Mouse (Mus musculus): ENCODE results near the gene Trip11. TPM values are rescaled to one million over a fixed set of nuclear protein-coding genes. Genes with fewer than 3 reads are reported as not detected.

The Trip11 gene
- polyA plus RNA-seq, 1 experiment from 2014 or later: 16.7 TPM

DNA sequence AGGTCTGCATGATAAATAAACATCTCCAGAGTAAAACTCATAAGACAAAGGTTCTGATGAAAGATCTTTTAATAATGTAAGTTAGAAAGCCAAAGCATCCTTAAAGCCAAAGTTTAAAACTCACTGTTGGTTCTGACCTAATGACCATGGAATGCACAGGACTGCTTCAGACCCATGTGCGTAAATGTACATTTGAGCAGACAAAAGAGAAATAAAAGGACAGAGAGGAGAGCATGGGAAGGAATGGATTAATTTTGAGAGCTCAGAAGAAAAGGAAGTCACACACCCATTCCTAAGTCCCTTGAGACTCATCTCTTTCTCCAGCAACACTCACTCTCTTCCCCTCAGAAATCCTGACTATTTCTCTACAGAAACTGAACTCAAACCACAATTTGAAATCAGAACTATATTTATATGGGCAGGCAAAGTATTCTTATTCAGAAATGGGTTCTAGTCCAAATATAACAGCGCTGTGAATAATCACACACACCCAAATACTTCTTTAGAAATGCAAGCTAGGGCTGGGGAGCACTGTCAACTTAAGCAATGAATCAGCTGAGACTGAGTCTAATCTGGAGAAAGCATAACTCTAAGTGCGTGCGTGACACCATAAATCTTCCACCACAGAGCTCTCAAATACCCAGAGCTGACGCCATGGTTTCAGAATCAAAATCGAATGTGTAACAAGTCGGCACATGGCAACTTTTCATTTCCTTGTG lies 61.1 kb downstream of the Trip11 start:
- Histone ChIP-seq H3K4me3 (ENCODE audit: low read depth, low read length) (no peak overlapping the region), H3K9me3 (ENCODE audit: control insufficient read depth, low read length) (no peaks in the 10 kb centered on the region), H3K4me1 (replicated peaks; ENCODE audit: control insufficient read depth, insufficient read depth, low read length) (no peaks in the 10 kb centered on the region), H3K36me3 (ENCODE audit: control insufficient read depth, insufficient read depth, low read length) (no peaks in the 10 kb centered on the region), H3K27me3 (ENCODE audit: control insufficient read depth, insufficient read depth, low read length) (no peaks in the 10 kb centered on the region), H3K27ac (ENCODE audit: low read depth, low read length) (no peak overlapping the region), H3K9ac (ENCODE audit: low read length) (no peak overlapping the region), H3K4me2 (ENCODE audit: low read depth, low read length, severe bottlenecking) (no peak overlapping the region)
- ATAC-seq (replicated peaks; ENCODE audit: low FRiP score) (no peak), DNase-seq (ENCODE audit: low spot score) (no peak)
- WGBS: 96% methylated on average over 7 of the region's 7 CpGs

DNA sequence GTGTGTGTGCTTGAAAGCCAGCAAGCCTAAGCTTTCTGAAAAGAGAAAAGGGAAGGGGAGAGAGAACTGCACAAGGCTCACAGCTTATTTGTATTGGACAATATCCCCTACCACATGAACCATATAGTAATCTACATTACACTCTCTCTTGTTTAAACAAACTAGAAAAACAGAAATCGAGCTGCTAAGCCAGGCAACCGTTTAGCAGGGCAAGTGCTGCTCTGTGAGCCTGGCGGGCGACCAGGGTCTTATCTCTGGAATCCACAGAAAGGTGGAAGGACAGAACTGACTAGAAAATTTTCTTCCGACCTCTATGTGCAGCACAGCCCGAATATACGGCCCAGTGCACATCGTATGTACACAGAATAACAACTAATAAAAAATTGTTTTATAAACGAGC lies 61.8 kb downstream of the Trip11 start:
- H3K4me1 ChIP-seq (replicated peaks; ENCODE audit: control insufficient read depth, insufficient read depth, low read length): no peaks in the 10 kb centered on the region
- 89% methylated on average over 9 of the region's 9 CpGs for WGBS
- no peaks in the 10 kb centered on the region for H3K36me3 ChIP-seq (ENCODE audit: control insufficient read depth, insufficient read depth, low read length)
- H3K4me2 ChIP-seq (ENCODE audit: low read depth, low read length, severe bottlenecking): no peak overlapping the region
- H3K27ac ChIP-seq (ENCODE audit: low read depth, low read length): no peak overlapping the region
- no peak for ATAC-seq (replicated peaks; ENCODE audit: low FRiP score)
- H3K4me3 ChIP-seq (ENCODE audit: low read depth, low read length): no peak overlapping the region
- H3K9ac ChIP-seq (ENCODE audit: low read length): no peak overlapping the region
- no peaks in the 10 kb centered on the region for H3K9me3 ChIP-seq (ENCODE audit: control insufficient read depth, low read length)
- no peaks in the 10 kb centered on the region for H3K27me3 ChIP-seq (ENCODE audit: control insufficient read depth, insufficient read depth, low read length)
- DNase-seq (ENCODE audit: low spot score): no peak

DNA sequence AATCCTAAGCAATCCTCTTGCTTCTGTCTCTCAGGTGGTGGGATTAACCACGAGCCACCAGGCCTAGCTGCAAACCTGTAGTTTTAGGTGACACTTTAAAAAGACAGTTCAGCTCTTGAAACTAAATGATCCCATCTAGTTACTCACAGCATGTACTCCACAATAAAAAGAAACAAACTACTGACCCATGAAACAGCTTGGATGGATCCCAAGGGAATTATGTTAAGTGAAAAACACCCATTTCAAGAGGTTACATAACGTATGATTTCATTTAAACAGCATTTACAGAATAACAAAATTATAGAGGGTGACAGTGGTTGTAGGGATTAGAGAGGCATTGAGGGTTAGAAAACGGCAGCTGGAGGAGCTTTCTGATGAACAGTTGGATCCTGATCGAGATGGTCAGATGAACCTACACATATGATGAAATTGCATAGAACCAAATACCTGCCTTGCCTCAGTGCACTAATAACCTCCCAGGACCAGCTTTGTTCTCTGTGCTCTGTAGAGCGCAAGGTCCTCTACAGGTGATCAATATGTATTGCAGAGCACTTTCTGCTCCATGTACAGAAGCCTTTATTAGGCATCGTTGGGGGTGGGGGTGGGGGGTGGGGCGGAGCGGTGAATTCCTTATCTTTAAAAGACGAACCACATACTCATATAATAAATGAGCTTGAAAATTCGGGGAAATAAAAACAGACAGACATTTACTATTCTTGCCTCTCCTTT lies 76.4 kb downstream of the Trip11 start:
- Histone ChIP-seq H3K27ac (ENCODE audit: low read depth, low read length) (no peak overlapping the region), H3K4me1 (replicated peaks; ENCODE audit: control insufficient read depth, insufficient read depth, low read length) (no peaks in the 10 kb centered on the region), H3K9me3 (ENCODE audit: control insufficient read depth, low read length) (no peaks in the 10 kb centered on the region), H3K4me2 (ENCODE audit: low read depth, low read length, severe bottlenecking) (no peak overlapping the region), H3K9ac (ENCODE audit: low read length) (no peak overlapping the region), H3K27me3 (ENCODE audit: control insufficient read depth, insufficient read depth, low read length) (no peaks in the 10 kb centered on the region), H3K36me3 (ENCODE audit: control insufficient read depth, insufficient read depth, low read length) (no peaks in the 10 kb centered on the region; the same call in 1 of the 2 replicates), H3K4me3 (ENCODE audit: low read depth, low read length) (no peak overlapping the region)
- ATAC-seq (replicated peaks; ENCODE audit: low FRiP score): no peak
- WGBS: 90% methylated on average over 10 of the region's 10 CpGs
- DNase-seq (ENCODE audit: low spot score): no peak

DNA sequence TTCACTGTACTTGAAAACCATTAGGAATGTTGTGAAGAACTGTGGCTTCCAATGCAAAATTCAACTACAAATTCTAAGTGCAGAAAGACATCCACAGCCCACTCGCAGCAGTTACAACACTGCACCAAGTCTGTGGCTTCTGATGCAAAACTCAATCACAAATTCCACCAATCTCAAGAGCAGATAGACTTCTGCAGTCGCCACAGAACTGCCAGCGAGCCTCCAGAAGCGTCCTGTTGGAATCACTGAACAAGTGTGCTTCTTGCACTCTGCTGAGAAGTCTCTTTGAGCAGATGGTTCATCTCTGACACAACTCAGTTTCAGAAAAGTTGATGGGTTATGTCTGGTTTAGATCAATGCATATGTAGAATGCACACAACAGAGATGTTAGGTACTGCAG lies 78.4 kb downstream of the Trip11 start:
- no peak for DNase-seq (ENCODE audit: low spot score)
- no peaks in the 10 kb centered on the region for H3K4me1 ChIP-seq (replicated peaks; ENCODE audit: control insufficient read depth, insufficient read depth, low read length)
- no peak overlapping the region for H3K4me2 ChIP-seq (ENCODE audit: low read depth, low read length, severe bottlenecking)
- no peaks in the 10 kb centered on the region for H3K27me3 ChIP-seq (ENCODE audit: control insufficient read depth, insufficient read depth, low read length)
- 90% methylated on average over 4 of the region's 4 CpGs for WGBS
- no peak for ATAC-seq (replicated peaks; ENCODE audit: low FRiP score)
- no peaks in the 10 kb centered on the region; the same call in 1 of the 2 replicates for H3K36me3 ChIP-seq (ENCODE audit: control insufficient read depth, insufficient read depth, low read length)
- H3K4me3 ChIP-seq (ENCODE audit: low read depth, low read length): no peak overlapping the region
- no peak overlapping the region for H3K9ac ChIP-seq (ENCODE audit: low read length)
- no peak overlapping the region for H3K27ac ChIP-seq (ENCODE audit: low read depth, low read length)
- H3K9me3 ChIP-seq (ENCODE audit: control insufficient read depth, low read length): no peaks in the 10 kb centered on the region

DNA sequence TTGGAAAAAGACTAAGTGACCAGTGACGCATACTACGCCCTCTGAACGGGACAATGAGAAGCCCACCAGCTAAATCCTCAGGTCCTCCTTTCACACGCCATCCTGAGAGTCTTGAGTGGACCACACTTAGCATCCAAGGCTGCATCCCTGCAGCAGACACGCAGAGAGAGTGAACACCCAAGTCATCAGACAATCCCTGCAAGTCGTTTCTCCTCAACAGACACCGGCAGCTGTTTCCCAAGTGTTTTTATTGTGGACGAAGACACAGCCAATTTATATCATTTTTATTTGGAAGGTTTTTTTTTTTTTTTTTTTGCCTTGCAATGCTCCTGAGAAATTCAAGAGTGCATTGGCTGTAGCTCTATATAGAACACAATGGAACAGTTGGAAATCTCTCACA lies 79.3 kb downstream of the Trip11 start:
- WGBS: 94% methylated on average over 8 of the region's 8 CpGs
- Histone ChIP-seq H3K4me3 (ENCODE audit: low read depth, low read length) (no peak overlapping the region), H3K9me3 (ENCODE audit: control insufficient read depth, low read length) (no peaks in the 10 kb centered on the region), H3K4me1 (replicated peaks; ENCODE audit: control insufficient read depth, insufficient read depth, low read length) (no peaks in the 10 kb centered on the region), H3K4me2 (ENCODE audit: low read depth, low read length, severe bottlenecking) (no peak overlapping the region), H3K36me3 (ENCODE audit: control insufficient read depth, insufficient read depth, low read length) (no peaks in the 10 kb centered on the region; the same call in 1 of the 2 replicates), H3K27ac (ENCODE audit: low read depth, low read length) (no peak overlapping the region), H3K9ac (ENCODE audit: low read length) (no peak overlapping the region), H3K27me3 (ENCODE audit: control insufficient read depth, insufficient read depth, low read length) (no peaks in the 10 kb centered on the region)
- DNase-seq (ENCODE audit: low spot score) (no peak), ATAC-seq (replicated peaks; ENCODE audit: low FRiP score) (no peak)

DNA sequence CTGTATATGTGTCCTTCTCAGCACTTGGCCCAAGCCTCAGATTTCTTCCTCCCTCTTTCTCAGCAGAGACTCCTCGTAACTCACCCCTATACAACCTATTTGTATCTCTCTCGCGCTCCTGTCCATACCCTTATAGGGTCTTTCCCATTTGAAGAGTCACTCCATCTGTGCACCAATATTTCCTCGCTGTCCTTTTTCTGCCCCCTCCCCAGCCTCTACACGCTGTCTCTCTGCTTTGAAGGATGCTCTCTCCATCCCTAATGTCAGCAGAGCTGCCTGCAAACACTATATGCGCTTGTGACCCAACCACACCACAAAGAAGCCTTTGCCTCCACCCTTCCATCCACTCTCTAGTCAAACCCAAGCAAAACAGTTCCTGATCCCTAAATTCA lies 80.0 kb downstream of the Trip11 start:
- Histone ChIP-seq H3K9ac (ENCODE audit: low read length) (no peak overlapping the region), H3K4me2 (ENCODE audit: low read depth, low read length, severe bottlenecking) (no peak overlapping the region), H3K27me3 (ENCODE audit: control insufficient read depth, insufficient read depth, low read length) (no peaks in the 10 kb centered on the region), H3K4me3 (ENCODE audit: low read depth, low read length) (no peak overlapping the region), H3K36me3 (ENCODE audit: control insufficient read depth, insufficient read depth, low read length) (no peaks in the 10 kb centered on the region; the same call in 1 of the 2 replicates), H3K4me1 (replicated peaks; ENCODE audit: control insufficient read depth, insufficient read depth, low read length) (no peaks in the 10 kb centered on the region), H3K27ac (ENCODE audit: low read depth, low read length) (no peak overlapping the region), H3K9me3 (ENCODE audit: control insufficient read depth, low read length) (no peaks in the 10 kb centered on the region)
- no peak for DNase-seq (ENCODE audit: low spot score)
- WGBS: 95% methylated on average over 6 of the region's 6 CpGs
- no peak for ATAC-seq (replicated peaks; ENCODE audit: low FRiP score)

DNA sequence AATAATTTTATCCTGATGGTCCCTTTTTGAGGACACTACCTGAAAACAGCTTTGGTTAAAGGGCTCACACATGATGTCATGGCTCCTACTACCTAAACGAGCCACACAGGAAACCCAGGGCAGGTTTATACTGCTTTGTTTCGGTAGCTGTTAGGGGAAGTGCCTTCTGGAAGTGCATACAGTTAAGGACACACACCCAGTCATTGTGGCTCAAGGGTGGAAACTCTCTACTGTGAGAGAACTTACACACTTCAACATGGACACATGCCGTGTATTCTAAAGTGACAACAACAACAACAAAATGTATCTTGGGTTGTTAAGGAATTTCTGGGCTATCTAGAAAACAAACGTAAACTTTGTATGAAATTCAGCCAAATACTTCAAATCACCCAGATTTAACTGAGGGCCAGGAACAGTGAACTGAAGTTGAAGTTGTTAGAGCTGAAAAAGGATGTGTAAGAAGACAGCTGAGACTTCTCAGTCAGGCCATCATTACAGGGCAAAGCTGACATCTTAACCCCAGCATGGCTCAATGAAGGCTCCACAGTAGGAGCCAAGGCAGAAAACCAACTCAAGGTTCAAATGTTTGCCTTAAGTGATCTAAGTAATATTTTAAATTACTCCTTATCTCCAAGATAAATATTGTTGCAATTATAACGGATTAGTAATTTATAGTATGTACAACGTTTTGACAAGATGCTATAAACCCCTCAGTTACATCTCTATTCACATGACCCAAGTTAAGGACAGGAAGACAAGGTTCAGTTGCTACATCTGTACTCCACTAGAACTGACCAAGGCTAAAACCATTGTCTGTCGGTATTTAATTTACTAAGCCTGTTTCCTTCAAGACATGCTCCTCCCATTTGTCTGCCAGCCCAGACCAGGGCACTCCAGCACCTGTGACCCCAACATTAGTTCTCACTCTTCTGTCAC lies 80.6 kb downstream of the Trip11 start:
- no peaks in the 10 kb centered on the region for H3K9me3 ChIP-seq (ENCODE audit: control insufficient read depth, low read length)
- ATAC-seq (replicated peaks; ENCODE audit: low FRiP score): no peak

DNA sequence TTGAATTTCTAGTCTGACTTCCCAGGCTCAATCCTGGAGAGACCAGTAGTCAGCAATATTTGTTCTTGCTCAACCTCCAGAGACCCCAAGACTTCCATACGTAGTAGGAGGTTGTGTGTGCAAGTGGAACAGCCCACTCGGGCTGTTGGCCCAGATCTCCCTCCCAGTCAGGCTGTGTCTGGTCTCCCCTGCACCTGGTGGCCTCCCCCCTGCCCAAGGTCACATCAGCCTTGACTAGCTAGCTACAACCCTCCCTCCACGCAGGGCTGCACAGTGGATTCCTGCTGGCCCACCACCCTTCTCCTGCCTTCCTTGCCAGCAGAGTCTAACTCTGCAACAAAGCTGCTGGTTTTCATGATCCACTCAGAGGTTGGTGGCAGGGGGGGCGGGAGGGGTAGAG lies 81.8 kb downstream of the Trip11 start:
- Histone ChIP-seq H3K9me3 (ENCODE audit: control insufficient read depth, low read length) (no peaks in the 10 kb centered on the region), H3K4me1 (replicated peaks; ENCODE audit: control insufficient read depth, insufficient read depth, low read length) (no peaks in the 10 kb centered on the region), H3K36me3 (ENCODE audit: control insufficient read depth, insufficient read depth, low read length) (no peaks in the 10 kb centered on the region), H3K27me3 (ENCODE audit: control insufficient read depth, insufficient read depth, low read length) (no peaks in the 10 kb centered on the region), H3K4me3 (ENCODE audit: low read depth, low read length) (no peak overlapping the region), H3K9ac (ENCODE audit: low read length) (no peak overlapping the region), H3K4me2 (ENCODE audit: low read depth, low read length, severe bottlenecking) (no peak overlapping the region), H3K27ac (ENCODE audit: low read depth, low read length) (no peak overlapping the region)
- no peak for ATAC-seq (replicated peaks; ENCODE audit: low FRiP score)
- DNase-seq (ENCODE audit: low spot score): no peak
- 80% methylated on average over 4 of the region's 4 CpGs for WGBS

More for the DNA sequence above, 80.6 kb downstream of the Trip11 start:
- H3K9ac ChIP-seq (ENCODE audit: low read length): no peak overlapping the region
- H3K27ac ChIP-seq (ENCODE audit: low read depth, low read length): no peak overlapping the region
- no peaks in the 10 kb centered on the region; the same call in 1 of the 2 replicates for H3K36me3 ChIP-seq (ENCODE audit: control insufficient read depth, insufficient read depth, low read length)
- H3K4me2 ChIP-seq (ENCODE audit: low read depth, low read length, severe bottlenecking): no peak overlapping the region
- no peak overlapping the region for H3K4me3 ChIP-seq (ENCODE audit: low read depth, low read length)
- no peak for DNase-seq (ENCODE audit: low spot score)
- no peaks in the 10 kb centered on the region for H3K4me1 ChIP-seq (replicated peaks; ENCODE audit: control insufficient read depth, insufficient read depth, low read length)
- 88% methylated on average over 7 of the region's 7 CpGs for WGBS
- no peaks in the 10 kb centered on the region for H3K27me3 ChIP-seq (ENCODE audit: control insufficient read depth, insufficient read depth, low read length)

Measured in forebrain, embryonic 11.5 days (tissue).